Mouse (Mus musculus) retina, embryonic 14.5 days (tissue): ENCODE results near the gene Gpd2.

Experiments used
- DNase-seq: peaks from one replicate; pipeline ENCODE4 v3.0.0-alpha.2; 2015; ENCODE audit warnings: low spot score

Gene Gpd2

DNA sequence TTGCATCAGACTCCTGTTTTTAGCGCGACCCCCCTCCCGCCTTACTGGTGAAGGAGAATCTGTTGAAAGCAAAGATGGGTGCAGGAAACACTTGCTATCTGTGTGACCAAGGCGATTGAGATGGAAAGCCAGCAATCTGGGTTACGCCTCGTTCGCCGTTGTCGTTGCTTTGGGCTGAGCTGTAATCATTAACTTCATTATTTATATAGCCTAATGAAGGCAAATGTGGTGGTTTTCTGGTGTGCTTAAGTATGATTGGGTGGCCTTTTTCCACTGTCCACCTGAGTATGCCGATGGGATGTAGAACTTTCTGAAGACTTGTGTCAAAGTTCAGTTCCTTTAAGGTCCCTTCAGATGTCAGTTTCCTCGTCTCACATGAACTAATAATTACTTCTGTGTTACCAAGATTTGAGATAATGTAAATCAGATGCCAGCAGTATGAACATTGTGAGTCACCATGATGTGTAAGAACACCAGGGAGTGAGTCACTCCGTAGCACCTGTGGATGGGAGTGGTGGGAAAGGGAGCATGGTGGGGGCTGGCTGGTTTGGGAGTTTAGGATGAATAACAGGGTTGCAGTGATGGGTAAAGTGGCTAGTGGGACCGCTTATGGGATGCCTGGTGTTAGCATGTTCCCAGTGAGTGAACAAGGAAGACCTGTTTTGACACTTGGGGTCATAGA lies 14.3 kb downstream of the Gpd2 start:
- no peak for DNase-seq

DNA sequence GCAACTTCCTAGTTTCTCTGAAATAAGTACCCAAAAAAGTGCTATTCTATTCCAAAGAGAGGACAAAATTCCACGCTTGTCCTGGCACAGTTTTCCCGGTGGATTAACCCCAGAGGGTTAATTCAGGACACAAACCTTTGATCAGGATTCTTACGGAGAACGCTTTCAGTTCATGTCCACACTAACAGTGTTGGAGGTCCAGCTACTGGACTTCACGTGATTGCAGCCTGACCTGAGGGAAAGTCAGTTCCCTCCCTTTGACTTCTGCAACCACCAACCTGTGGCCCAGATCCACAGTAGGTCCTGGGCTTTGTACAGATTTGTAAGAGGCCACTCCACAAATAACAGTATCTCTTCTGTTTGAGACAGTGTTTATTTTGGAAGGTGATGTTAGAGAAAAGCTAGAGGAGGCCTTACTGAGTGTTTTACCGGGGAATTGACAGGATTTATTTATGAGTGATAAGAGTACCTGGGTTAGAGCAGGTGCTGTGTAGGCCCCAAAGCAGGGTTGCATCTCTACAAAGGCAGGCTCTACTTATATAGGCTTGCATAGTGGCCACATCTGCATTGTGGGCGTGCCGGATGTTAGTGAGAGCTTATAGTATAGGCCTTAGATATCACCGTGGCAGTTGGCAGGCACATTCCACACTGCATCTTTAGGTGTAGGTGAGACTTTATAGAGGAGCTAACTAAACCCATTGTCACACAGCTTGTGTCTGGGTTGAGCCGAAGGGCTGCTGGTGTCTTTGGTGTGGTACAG lies 15.3 kb downstream of the Gpd2 start:
- no peak for DNase-seq

DNA sequence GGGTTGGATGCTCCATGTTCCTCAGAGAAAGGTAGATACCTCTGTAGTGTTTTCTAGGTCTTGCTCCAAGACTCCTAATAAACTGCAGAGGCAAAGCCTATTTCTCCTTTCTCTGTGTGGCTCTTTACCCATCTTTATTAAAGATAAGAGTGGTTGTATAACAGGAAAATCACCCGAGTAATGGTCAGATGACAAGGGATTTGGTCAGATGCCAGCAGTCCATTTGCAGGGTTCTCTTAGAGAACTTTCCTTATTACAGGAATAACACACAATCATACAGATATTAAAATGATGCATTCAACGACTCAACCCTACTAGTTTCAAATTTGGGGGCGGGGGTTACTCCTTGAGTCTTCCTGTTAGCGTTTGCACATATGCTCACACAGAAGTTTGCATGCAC lies 16.8 kb downstream of the Gpd2 start:
- no peak for DNase-seq

DNA sequence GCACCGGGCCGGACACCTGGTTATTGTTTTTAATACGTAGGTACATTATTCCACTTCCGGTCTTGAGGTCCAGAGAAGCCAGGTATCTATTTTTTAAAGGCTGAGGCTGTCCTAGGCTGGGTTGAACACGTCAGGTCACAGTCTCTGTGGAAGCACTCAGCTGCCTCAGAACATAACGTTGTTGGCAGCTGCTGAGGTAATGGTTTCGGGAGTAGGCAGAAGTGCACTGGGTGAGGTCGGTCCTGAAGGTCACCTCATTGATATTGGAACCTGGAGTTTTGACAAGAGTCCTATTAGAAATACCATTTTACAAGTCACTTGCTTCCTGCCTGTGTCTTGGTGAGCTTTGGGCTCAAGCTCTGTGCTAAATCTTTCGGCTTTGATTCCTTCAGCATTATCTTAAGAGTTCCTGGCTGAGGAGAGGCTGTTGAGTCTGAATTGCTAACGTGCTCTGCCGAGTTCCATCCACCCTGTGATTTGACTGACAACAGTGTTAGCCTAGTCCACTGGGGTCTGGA lies 17.8 kb downstream of the Gpd2 start:
- no peak for DNase-seq

DNA sequence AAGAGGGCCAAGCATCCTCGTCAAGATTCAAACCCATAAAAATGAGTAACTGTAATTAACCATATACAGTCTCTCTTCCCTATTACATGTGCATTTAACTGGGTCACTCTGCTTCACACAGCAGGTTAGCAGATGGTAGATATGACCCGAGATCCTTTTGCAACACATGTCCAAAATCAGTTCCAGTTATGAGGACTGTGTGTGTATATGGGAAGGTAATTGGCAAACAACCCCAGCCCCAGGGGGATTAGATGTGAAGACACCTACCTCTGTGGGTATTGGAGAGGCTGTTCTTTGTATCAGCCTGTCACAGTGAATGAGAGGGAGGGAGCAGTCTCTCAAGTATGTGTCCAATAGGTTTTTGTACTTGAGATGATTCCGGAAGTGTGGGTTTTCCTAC lies 18.4 kb downstream of the Gpd2 start:
- peak; percentile 34 for DNase-seq

DNA sequence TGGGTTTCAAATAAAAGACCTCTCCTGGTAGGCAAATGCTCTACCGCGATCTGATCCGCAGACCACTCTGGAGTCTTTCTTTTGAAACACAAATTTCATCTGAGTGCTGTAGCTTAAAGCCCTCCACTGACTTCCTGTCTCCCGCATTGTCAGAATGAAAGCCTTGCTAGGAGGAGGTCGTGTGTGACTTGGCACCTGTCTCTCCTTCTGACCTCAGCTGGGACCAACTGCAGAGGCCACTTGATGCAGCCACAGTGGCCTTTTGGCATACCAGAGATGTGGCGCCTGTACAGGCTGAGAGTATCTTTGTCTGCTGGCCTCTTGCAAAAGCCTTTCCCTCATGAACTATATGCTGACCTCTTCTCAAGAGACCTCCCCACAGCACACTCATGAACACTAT lies 19.0 kb downstream of the Gpd2 start:
- no peak for DNase-seq

DNA sequence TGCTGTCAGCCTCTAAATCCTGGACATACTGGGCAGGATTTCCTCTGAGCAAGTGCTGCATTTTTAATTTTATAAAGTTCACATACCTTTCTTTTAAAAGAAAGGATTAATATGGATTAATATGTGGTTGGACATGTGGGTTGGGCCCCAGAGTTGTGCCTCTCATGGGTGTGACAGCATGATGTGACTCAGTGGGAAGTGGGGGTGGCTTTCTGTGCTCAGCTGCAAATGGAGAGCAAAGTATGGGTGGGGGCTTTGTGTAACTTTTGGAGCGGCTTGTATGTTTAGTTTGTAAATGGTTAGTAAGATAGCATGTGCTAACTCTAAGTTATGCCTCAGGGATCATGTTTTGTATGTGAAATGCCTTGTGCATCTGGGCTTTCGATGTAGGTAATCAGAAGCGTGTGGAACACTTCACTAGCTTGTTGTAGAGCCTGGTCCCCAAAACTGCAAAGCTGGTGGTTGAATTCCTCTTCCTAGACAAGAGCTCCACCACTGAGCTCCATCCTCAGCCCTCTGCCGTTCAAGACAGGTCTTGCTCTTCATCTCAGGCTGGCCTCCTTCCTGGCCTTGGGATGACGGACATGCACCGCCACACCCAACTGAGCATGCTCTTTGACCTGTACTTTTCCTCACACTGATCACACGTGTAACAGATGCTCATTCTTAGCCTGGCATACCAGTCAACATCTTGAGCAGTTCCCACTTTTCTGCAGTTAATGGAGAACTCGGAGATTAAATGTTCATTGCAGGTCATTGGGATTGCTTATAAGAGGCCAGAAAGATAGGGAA lies 24.0 kb downstream of the Gpd2 start:
- DNase-seq, result no peak

DNA sequence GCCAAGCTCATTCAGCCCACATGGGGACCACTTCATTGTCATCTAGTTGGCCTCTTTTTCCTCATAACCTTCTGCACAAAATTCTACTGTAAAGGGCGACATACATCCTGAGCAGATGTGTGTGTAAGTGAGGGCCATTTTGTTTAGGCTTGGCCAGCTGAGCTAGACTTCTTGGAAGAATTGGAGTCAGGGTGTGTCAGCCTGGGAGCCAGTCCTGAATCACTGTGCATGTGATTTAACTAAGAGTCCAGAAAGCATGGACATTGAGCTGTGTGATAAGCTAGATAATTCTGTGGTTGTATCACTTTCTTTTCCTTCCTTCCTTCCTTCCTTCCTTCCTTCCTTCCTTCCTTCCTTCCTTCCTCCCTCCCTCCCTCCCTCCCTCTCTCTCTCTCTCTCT lies 26.0 kb downstream of the Gpd2 start:
- DNase-seq, result no peak

DNA sequence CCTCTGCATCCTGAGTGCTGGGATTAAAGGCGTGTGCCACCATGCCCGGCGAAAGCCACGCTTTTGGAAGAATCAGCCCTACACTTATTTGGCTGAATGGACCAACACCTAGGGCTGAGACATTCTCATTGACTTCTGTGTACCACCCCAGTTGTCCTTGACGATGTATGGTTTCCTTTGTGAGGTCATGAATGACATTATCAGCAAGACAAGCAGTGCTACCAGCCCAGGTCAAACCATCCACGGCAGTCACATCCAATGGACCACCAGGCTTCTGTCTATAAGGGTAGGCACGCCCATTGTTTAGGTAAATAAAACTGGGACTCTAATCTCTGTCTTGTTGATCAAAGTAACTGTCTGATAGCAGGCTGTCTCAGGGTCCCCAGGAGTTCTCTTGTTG lies 27.5 kb downstream of the Gpd2 start:
- DNase-seq, result no peak

DNA sequence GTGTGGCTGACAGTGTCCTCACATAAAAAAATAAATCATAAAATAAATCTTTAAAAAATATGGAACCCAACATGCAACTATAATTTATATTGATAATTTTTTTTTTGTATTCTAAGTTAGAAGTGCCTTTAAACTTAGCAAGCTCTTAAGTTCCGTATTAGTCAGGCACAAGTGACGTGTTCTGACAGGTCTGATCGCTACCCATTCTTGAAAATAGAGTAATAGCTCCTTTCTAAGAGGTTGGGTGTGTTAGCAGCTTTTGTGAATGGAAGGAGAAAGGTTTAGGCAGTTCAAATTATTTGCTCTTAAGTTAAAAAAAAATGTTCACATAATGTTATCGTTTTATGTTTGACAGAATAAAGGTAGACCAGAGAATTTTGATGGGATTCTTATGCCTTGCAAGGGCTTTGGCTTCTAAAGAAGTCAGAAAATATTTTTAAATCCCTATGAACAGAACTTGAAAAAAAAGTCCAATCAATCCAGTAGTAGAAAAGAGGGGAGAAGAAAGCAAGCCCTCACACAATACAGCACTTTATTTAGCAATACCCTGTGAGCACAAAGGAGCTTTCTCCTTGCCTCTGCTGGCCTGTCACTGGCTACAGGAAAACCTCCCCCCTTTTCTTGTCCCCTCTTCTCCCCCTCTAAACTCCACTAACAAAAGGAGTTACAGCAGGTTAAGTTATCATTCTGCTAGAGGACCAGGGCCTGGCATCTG lies 29.4 kb downstream of the Gpd2 start:
- DNase-seq, result peak; percentile 14

DNA sequence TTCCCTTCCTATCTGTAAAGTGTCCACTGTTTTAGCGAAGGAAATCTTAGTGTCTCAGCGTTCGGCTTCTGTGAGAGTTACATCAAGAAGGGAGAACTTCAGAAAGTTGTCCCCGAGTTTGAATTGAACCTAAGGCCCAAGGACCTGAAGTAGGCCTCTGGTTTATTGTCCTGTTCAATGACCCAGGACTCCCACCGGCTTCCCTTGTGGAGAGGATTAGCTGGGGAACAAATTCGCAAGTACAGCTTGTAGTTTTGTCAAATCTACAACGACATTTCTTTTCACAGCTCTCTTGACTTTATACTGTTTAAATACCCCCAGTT lies 29.9 kb downstream of the Gpd2 start:
- DNase-seq, result peak; percentile 23

DNA sequence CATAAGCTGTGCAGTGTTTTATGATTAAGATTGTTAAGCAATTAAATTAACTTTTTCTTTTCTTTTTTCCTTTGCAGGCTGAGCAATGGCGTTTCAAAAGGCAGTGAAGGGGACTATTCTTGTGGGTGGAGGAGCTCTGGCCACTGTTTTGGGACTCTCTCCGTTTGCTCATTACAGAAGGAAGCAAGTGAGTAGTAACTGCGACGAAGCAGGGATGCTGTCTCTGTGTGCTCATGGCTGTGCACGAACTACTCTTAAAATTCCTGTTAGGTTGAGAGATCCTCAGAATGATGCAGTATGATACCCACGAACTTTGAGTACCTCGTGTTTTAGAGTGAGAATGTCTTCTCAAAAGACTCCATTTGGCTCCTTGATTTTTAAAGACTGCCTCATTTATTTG lies 30.5 kb downstream of the Gpd2 start:
- no peak for DNase-seq

DNA sequence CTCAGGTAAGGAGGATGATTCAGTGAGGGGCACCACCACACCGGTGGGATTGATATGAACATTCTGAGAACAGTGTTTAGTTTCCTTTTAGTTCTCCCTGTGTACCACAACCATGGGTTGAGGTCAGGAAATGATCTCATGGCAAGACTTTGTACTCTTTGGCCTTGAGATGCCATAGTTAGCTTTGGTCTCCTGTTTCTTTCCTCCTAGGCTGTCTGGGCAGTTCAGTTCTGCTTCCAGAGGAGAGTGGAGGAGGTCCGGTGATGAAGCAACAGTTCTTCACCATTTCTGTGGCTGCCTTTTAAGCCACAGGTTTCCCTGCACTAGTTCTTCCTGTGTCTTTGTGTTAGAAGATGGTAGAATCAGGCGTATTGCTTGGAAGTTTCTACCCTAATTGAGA lies 31.4 kb downstream of the Gpd2 start:
- no peak for DNase-seq

DNA sequence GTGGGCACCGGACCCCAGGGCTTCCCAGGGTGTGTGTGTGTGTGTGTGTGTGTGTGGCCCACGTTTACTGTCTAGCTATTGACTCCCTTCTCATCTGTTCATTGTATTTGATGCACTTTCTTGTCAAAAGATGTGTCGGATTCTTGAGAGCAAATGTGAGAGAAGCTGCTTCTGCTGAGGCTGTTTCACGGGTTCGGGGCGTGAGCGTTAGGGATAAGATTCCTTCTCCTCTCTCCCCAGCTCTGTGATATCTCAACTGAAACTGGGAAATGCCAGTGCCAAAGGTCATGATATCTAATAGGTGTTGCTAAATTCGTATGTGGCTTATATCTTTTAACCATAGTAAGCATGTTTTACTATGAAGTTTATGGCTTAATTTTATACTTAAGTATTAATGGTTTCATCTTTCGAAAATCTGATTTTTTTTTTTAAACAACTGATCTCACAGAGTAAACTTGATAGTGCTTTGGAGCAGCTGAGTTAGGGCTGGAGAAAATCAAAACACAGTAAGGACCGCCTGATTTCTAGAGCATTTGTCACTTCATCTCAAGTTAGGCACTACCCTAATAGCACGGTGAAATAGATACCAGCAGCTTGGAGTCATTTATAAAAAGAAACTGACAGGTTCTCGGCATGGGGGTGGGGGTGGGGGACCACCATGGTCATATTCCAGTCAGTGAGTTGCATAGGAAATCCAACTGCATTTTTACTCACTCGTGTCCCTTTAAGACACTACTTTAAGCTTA lies 32.4 kb downstream of the Gpd2 start:
- no peak for DNase-seq

DNA sequence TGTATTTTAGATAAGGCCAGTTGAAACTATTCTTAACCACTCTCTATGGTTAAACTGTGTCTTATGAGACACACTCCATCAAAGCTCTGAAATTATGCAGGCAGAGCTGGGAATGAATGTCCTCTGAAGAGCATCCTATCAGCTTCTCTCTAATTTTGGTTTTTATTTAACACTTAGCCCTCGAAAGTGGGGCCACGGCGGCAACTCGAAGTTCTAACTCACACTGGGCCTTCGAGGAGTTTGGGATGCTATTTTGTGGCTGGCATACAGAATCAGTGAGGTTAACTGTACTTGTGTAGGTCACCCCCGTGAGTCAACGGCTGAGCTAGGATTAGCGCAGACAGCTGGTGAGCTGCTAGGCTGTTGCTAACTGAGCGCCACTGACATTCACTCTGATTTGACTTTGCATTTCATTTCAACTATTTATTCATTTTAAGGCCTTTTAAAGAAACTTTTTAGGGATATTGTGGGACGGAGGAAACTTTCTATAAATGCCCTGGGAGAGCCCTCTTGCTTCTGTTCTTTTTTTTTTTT lies 42.8 kb downstream of the Gpd2 start:
- no peak for DNase-seq

DNA sequence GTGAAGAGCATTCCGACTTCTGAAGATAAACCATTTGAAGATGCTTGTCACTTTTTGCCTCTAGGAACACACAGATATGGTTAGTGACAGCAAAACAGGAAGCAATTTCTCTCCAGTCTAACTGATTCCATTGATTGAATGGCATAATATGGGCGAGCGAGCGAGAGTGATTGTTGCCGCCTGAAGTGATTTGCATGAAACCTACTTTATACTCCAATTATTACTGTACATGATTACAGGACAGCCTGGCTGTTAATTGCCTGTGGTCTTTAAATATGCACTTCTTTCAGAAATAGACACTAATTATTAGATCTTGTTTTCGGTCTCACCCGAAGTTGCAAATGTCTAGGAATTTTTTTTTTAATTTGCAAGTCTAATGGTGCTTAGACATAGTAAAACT lies 46.4 kb downstream of the Gpd2 start:
- DNase-seq, result peak; percentile 22

DNA sequence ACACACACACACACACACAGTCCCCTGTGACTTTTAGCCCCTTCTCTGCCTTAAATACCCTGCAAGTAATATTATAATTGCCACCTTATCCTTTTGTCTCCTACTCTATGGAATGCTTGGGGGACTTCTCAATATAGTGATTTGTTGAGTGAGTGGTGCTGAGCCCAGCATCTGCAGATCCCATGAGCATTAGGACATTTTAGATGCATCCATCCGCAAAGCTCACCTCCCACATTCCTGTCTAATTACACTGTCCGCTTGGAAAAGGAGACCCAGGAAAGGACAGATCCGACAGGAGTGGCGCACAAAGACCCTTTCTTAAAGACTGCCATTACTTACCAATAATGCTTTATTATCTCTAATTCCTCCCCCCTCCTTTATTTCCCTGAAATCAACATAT lies 47.8 kb downstream of the Gpd2 start:
- no peak for DNase-seq

DNA sequence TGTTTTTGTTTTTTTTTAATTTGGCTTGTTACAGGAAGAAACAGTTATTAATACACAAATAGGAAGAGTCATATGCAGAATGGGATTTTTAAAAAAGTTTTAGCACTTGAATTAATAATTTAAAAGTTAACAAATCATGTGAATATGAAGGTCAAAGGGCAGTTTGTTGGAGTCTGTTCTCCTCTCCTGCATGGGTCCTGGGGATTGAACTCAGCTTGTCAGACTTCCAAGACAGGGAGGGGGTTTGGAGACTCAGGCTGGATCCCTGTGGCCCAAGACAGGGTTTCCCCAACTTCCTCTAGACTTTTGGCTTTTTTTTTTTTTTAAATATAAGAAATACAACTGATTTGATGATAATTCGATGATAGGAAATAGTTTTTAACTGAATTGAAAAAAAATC lies 50.6 kb downstream of the Gpd2 start:
- DNase-seq, result no peak

DNA sequence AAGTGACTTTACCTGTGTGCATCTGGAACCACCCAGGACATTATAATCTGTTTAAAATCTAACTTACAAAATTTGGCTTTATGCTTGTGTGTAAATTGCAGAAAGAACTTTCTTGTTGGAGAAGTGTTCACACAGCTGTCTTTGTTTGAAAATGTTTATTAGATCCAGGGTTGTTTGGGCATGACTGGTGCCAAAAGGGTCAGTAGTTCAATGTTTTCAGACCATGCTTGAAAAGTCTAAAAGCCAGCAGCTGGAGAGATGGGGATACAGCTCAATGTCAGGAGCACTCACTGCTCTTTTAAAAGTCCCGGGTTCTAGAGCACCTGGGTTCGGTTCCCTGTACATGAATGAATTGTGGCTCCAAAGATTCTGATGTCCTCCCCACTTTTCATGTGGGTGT lies 56.1 kb downstream of the Gpd2 start:
- no peak for DNase-seq

DNA sequence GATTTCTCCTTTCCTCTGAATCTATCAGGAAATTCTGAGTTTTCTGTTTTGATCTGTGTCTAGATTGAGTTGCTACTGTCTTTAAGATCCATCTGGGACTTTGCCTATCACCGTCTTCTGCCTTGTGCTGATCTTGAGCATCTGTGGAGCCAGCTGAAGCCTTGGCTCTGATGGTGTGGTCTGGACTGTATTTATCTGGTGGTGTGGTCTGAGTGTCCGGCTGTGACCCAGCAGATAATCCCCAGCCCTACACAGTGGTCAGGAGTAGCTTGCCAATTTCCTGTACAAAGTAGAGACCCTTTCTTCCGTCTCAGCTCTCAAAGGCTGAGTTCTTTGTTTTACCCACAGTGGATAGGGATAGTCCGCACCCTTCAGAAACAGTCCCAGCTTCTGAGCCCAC lies 58.6 kb downstream of the Gpd2 start:
- DNase-seq, result no peak

DNA sequence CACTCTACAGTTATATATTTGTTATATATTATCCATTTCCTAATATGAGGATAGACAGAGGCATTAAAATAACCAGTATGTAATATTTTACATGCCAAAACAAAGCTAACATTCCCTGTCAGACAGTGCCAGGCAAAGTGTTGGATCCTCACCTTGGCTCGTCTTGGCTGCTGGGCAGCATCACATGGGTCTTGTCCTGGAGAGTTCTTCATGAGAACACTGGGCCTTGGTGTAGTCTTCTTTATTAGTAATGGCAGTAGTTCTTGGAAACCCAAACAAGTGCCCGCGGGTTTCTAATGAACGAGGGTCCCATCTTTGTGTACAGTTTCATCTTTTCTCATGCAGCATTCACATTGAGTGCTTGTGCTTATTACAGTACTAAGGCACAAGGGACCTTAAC lies 59.8 kb downstream of the Gpd2 start:
- DNase-seq, result no peak
